Mouse (Mus musculus): ENCODE measurements around the gene Gpr179. TPM values are rescaled to one million over a fixed set of nuclear protein-coding genes. Genes with fewer than 3 reads are reported as not detected.

Gene Gpr179
- polyA plus RNA-seq, 1 experiment, result not detected

GRCm38 (mm10) chr11:97287643-97288042, 64.2 kb downstream of the Gpr179 start:
- Histone ChIP-seq H3K36me3 (ENCODE audit: control insufficient read depth) (no peaks in the 10 kb centered on the region), H3K9me3 (ENCODE audit: control insufficient read depth, low read length) (no peaks in the 10 kb centered on the region), H3K4me1 (ENCODE audit: control insufficient read depth) (no peaks in the 10 kb centered on the region; the same call in 1 of the 2 replicates), H3K4me3 (replicated peaks) (no peak overlapping the region), H3K27me3 (ENCODE audit: control insufficient read depth) (peaks cover 5% of the 10 kb centered on the region; the same call in 1 of the 2 replicates)
- TF ChIP-seq GATA1 (IDR thresholded peaks at IDR 0.05; ENCODE audit: low read length), result no peak
- no peak for TF ChIP-seq TAL1 (IDR thresholded peaks at IDR 0.05; ENCODE audit: low read length)

- H3K36me3 ChIP-seq (ENCODE audit: control insufficient read depth), result no peaks in the 10 kb centered on the region
- no peak overlapping the region for H3K4me3 ChIP-seq (replicated peaks)
- no peaks in the 10 kb centered on the region for H3K9me3 ChIP-seq (ENCODE audit: control insufficient read depth, low read length)
- peaks cover 5% of the 10 kb centered on the region; the same call in 1 of the 2 replicates for H3K27me3 ChIP-seq (ENCODE audit: control insufficient read depth)
- no peaks in the 10 kb centered on the region; the same call in 1 of the 2 replicates for H3K4me1 ChIP-seq (ENCODE audit: control insufficient read depth)
- TF ChIP-seq GATA1 (IDR thresholded peaks at IDR 0.05; ENCODE audit: low read length) (no peak), TAL1 (IDR thresholded peaks at IDR 0.05; ENCODE audit: low read length) (no peak)
Observed at GRCm38 (mm10) chr11:97286973-97287372, 64.9 kb downstream of the Gpr179 start.

GRCm38 (mm10) chr11:97285852-97286775, 65.8 kb downstream of the Gpr179 start:
- no peaks in the 10 kb centered on the region for H3K36me3 ChIP-seq (ENCODE audit: control insufficient read depth)
- no peak overlapping the region for H3K4me3 ChIP-seq (replicated peaks)
- H3K4me1 ChIP-seq (ENCODE audit: control insufficient read depth), result peaks cover 5% of the 10 kb centered on the region
- H3K27me3 ChIP-seq (ENCODE audit: control insufficient read depth), result peaks cover 5% of the 10 kb centered on the region; the same call in 1 of the 2 replicates
- no peak for TF ChIP-seq TAL1 (IDR thresholded peaks at IDR 0.05; ENCODE audit: low read length)
- no peak for TF ChIP-seq GATA1 (IDR thresholded peaks at IDR 0.05; ENCODE audit: low read length)
- no peaks in the 10 kb centered on the region for H3K9me3 ChIP-seq (ENCODE audit: control insufficient read depth, low read length)

DNA sequence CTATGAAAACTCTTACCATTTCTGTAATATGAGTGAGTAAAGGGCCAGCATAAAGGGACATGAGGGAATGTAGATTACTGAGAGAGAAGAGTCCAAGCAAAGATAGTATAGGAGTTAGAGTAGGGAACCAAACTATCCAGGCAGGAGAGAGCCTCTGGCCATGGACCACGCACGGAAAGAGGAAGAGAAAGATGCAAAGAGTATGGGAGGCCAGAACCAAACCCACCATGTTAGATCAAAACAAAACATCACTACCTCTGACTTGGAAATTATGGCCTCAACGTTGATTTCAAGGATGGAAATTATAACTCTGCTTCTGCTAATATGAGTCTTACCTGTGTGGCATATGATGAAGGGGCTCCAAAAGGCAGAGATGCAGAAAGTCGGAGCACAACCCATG, 67.0 kb downstream of the Gpr179 start:
- no peaks in the 10 kb centered on the region for H3K9me3 ChIP-seq (ENCODE audit: control insufficient read depth, low read length)
- no peaks in the 10 kb centered on the region for H3K36me3 ChIP-seq (ENCODE audit: control insufficient read depth)
- H3K27me3 ChIP-seq (ENCODE audit: control insufficient read depth), result peaks cover 5% of the 10 kb centered on the region; the same call in 1 of the 2 replicates
- TF ChIP-seq TAL1 (IDR thresholded peaks at IDR 0.05; ENCODE audit: low read length) (no peak), GATA1 (IDR thresholded peaks at IDR 0.05; ENCODE audit: low read length) (no peak)
- peaks cover 14% of the 10 kb centered on the region for H3K4me1 ChIP-seq (ENCODE audit: control insufficient read depth)
- no peak overlapping the region for H3K4me3 ChIP-seq (replicated peaks)

DNA sequence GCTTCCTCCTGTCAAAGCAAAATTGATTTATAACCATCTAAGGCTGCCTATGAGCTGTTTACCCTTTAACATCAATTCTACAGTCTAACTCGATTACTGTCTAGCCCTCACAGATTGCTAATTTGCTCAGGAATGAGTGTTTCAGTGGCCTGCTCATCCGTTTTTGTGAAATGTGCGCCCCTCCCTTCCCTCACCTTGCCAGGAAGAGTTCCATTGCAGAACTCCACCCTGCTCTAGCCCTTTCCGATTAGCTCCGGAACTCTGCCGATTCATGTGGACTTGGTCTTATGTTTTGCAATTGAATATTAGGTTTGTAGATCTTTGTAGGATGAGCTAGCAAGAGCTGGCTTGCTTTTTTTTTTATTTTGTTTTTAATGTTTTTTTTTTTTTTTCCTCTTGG, 69.7 kb downstream of the Gpr179 start:
- Histone ChIP-seq H3K9me3 (ENCODE audit: control insufficient read depth, low read length) (no peaks in the 10 kb centered on the region), H3K36me3 (ENCODE audit: control insufficient read depth) (no peaks in the 10 kb centered on the region), H3K4me1 (ENCODE audit: control insufficient read depth) (peaks cover 31% of the 10 kb centered on the region), H3K27me3 (ENCODE audit: control insufficient read depth) (peaks cover 5% of the 10 kb centered on the region; the same call in 1 of the 2 replicates), H3K4me3 (replicated peaks) (no peak overlapping the region)
- TF ChIP-seq TAL1 (IDR thresholded peaks at IDR 0.05; ENCODE audit: low read length) (no peak), GATA1 (IDR thresholded peaks at IDR 0.05; ENCODE audit: low read length) (no peak)

Other genes starting within 250 kb of the Gpr179 start
- 0.02 TPM in 1 of 2 replicates, not detected in the other for gene Tbx21, start 236.7 kb downstream of the Gpr179 start, polyA plus RNA-seq (2012)
- gene Tbkbp1, start 200.6 kb downstream of the Gpr179 start, polyA plus RNA-seq (2012), result 0.12 and 0.15 TPM in 2 replicates
- 2.4 and 2.5 TPM in 2 replicates for gene Kpnb1, start 164.2 kb downstream of the Gpr179 start, polyA plus RNA-seq (2012)
- gene Npepps, start 71.4 kb downstream of the Gpr179 start, polyA plus RNA-seq (2012), result 1.5 and 2.9 TPM in 2 replicates
- 0.43 and 0.55 TPM in 2 replicates for gene Mrpl45, start 36.4 kb downstream of the Gpr179 start, polyA plus RNA-seq (2012)
- 0.19 and 0.24 TPM in 2 replicates for gene Socs7, start 10.5 kb upstream of the Gpr179 start, polyA plus RNA-seq (2012)
- gene Arhgap23, start 63.5 kb upstream of the Gpr179 start, polyA plus RNA-seq (2012), result 28.7 and 30.6 TPM in 2 replicates
- gene 4933428G20Rik, start 148.3 kb upstream of the Gpr179 start, polyA plus RNA-seq (2012), result not detected in 2 replicates
- not detected in 2 replicates for gene Srcin1, start 224.1 kb upstream of the Gpr179 start, polyA plus RNA-seq (2012)